Mouse (Mus musculus) MEL-GATA-1-ER (cell line): Measurements from ENCODE around the gene Ran.
"Not testable (repeated sequence)": the region's sequence is repeated elsewhere in the genome, so short reads cannot be mapped to it uniquely, and the experiment has no call there.

Experiments
- DNase-seq: peaks from one replicate; pipeline ENCODE4 v3.0.0-alpha.2; 2012; ENCODE audit warnings: low read depth; ENCODE audit errors: extremely low read depth

The Ran gene

DNA sequence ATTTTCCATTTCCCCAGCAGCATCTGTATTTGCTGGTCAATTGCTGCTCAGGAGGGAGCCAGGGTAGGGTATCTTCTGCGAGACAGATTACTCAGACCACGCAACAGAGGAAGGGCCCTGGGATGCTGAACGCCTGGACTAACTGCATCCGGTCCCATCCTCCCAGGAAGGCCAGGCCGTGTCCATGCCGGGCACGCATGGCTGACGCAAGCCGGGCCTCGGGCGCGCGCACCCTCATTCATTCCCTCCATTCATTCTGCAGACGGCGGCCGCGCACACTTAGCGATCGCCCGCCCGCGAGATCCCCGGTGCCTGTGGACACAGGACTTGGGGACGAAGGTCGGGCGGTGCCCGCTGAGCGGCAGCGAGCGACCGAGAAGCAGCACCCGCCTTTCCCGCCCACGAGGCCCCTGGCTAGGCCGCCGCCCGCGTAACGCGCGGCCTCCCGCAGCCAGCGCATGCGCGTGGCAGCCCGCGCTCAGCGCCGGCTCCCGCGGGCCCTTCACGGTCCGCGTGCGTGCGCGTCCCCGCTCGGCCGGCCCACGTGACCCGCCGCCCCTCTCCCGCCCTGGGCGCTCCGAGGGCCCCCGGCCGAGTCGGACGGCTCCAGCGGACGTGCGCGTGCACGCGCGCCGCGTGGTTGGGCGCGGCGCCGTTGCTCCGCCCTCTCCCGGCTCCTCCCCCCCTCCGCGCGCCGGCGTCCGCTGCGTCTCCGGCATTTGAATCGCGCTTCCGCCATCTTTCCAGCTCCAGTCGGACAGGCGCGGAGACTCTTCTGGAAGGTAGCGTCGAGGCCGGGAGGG, at the start of gene Ran:
Ran (plus strand) TSS at position 573 of the 803 bp plus-strand sequence.
- peak; percentile 68 for DNase-seq

DNA sequence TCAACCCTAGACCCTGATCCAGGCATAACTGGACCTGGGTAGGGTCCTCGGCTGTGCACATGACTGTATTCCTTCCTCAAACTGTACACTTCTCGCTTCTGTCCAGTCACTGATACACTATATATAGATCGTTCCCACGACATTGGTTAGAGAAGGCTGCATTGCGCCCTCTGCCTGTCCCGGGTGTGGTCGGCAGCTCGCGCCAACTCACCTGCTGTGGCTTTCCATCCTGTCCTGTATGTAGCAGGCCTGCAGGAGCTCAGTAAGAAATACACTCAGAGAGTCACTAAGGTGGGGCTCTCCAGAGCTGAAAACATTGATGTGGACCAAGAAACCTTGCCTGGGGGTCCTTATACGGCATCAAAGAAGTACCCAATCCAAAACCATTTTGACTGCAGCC, 49.0 kb upstream of the Ran start:
- DNase-seq, result no peak

DNA sequence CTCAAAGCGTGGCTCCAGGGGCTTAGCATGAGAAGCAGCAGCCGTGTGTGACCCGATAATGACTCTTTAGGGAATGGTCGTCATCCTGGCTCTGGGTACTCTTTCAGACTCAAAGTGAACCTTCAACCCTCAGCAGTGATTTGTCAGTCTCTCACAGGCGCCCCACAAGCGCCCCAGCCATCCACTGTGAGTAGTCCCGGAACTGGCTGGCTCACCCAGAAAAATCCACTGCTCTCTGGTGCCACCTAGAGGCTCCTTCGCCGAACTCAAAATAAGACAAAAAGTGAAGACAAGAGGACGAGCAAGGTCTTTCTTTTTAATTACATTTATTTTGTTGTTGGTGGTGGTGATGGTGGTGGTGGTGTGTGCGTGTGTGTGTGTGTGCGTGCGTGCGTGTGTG, 48.6 kb upstream of the Ran start:
- DNase-seq, result peak; percentile 22

DNA sequence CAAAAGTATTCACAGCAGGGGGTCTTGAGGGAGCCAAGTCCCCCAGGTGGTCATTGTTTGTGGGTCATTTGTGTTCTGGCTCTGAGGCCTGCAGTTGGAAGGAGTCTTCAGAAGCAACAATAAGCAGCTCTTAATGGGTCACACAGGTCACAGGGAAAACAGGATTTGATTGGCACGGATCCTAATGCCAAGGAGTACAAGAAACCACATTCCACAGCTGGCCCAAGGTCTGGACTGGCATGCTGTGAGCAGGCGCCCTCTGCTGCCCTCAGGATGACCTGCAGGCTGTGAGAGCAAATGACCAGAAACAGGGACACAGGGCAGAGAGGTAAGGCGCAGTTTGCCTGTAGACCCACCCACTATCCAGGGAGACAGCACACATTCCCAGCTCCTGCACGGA, 43.6 kb upstream of the Ran start:
- no peak for DNase-seq

DNA sequence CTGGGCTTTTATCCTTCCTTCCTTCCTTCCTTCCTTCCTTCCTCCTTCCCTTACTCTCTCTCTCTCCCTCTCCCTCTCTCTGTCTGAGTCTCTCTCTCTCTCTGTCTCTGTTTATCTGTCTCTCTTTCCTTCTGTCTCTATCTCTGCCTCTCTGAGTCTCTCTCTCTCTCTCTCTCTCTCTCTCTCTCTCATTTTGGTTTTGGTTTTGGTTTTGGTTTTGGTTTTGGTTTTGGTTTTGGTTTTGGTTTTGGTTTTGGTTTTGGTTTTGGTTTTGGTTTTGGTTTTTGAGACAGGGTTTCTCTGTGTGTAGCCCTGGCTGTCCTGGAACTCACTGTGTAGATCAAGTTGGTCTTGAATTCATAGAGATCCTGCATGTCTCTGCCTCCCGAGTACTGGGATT, 42.4 kb upstream of the Ran start:
- DNase-seq, result not testable (repeated sequence)

DNA sequence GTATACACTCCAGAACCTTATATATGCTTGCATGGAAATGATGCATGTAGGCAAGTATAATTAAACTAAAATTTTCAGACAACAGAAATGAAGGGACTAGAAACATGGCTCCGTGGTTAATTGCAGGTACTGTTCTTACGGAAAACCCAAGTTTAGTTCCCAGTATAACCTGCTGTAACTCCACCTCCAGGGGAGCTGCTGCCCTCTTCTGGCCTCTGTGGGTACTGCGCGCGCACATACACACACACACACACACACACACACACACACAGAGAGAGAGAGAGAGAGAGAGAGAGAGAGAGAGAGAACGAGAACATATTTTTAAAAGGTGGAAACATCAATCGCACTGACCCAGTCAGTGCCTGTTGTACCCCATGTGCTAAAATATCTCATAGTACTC, 40.9 kb upstream of the Ran start:
- no peak for DNase-seq

DNA sequence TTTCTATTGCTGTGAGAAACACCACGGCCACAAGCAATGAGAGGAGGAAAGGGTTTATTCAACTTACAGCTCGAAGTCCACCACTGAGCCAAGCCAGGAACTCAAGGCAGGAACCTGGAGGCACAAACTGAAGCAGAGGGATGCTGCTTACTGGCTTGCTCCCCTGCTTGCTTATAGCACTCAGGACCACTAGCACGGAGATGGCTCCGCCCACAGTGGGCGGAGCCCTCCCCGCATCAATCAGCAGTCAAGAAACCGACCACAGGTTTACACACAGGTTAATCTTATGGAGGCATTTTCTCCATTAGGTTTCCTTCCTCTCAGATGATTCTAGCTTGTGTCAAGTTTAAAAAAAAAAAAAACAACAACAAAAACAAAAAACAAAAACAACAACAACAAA, 39.0 kb upstream of the Ran start:
- DNase-seq, result no peak

DNA sequence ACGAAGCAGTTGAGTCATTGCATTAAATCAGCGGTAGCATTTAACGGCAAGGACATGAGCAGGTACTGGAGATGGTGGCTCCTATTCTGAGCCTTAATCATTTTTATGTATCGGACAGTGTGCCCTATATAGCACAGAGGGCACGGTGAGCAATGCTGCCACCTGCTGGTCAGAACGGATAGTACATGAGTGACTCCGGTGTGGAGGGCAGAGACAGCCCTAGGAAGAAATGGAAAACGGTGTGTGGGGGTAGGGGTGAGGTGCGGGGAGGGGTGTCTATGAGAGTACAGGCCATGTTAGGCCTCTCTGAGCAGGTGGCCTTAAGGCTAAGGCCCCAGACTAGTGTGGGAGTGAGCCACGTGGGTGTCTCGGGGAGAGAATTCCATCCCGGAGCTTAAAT, 38.3 kb upstream of the Ran start:
- no peak for DNase-seq

DNA sequence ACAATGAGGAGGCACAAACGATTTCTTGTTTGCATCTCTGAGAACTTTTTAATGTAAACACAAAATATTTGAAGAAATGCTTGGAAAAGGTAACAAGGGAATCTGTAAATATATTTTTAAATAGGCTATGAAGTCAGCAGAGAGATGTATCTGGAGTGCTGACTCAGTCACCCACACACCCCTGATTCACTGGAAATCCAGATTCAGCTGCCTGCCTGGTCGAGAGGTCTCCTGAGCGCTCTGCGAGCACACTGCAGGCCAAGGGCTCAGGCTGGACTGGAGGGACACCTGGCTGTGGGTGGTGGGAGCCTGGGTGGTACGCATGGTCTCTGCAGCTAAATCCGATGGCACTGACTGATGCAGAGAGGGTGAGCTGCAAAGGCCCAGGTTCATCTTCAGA, 35.3 kb upstream of the Ran start:
- no peak for DNase-seq

DNA sequence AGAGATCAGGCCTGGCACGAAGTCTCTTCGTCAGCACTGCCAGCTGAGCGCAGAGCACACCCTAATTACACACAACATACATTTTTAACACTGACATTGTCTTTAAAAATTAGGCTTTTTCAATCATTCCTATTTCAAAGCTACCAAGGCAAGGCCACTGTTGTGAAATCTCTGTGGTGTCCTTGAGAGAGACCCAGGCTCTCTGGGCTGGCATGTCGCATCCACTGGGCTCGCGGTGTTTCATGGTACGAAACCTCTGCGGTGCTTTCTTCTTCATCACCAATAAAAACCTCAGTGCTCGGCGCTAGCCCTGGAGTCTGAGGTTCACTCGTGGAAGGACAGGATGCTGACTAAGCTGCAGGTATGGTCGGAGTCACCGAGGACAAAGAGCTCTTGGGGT, 33.9 kb upstream of the Ran start:
- no peak for DNase-seq

DNA sequence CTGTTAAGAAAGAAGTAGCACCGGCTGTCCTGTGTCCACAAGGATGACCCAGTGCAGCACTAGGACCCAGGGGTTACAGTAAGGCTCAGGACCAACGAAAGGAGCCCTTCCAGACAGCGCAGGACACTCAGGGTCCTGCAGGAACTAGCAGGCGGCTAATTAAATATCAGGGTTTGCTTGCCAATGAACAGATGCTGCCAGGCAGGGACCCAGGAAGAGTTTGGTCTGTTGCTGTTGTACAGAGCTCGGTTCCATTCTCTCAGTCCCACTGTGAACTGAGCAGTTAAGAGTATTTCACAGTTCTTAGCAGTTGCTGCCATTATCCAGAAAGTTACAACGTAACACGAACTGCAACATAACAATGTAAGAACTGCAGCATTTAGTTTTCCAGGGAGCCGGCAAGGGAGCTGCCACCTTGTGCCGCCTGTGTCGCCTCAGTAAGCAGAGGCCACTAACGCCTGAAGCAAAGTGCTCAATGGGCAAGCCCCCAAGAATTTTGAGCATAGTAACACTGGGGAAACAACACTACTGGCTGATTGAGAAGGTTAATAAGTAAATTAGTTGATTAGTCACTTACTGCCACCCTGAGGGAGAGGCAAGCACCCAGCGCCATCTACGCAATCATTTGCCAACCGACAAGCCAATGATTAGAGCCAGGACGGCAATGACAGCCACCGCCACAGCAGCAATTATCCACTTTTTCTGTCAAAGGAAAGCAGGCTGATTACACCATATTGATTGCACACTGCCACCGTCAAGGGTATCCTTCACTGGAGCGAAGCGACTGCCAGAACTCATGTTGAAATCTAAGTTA, 32.5 kb upstream of the Ran start:
- DNase-seq, result no peak

DNA sequence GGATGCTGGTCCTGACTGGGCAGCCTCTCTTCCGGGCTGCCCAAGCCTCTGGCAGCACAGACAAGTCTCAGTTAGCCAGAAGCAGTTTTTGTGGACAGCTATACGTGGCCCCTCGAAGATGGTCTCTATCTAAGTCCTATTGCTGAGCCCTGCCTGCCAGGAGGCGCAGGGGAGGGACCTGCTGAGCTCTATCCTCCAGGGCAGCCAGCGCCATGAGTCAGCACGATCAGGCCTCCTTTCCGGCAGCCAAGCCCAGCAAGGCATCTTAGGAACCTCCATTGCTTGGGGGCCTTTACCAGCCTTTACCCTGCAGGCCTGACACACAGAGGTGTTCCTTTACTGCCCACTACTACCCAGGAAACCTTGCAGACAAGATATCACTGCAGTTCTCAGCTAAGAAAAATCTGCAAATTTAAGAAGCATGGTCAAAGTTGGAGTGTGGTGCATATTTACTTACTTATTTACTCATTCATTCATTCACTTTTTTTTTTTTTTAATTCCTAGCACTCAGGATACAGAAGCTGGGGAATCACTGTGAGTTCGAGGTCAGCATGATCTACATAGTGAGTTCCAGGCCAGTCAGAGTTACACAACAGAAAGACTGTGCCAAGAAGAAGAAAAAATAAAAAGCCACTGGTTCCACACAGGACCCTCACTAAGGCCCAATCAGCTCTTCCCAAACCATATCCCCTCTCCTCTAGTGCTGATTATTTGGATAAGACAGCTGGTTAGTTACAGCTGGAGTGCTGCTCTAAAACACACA, 19.0 kb upstream of the Ran start:
- DNase-seq, result no peak

DNA sequence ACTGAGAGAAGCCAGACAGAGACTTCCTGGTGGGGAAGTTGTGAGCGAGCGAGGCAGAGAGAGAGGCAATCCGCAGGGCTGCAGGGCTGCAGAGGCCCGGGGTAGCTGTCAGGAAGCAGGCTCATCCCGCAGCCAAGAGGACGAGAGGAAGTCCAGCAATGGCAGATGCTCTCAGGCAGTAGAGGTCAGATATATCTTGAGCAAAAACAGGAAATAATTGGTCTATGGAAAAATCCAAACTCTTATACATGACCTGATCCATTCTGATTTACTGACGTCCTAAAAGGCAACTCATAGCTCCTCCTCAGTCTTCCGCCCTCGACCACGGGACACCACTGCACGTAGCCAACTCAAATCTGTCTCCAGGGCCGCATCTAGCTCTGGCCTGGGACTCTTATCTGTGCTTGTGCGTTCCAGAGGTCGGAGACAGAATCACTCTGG, 17.3 kb upstream of the Ran start:
- no peak for DNase-seq

DNA sequence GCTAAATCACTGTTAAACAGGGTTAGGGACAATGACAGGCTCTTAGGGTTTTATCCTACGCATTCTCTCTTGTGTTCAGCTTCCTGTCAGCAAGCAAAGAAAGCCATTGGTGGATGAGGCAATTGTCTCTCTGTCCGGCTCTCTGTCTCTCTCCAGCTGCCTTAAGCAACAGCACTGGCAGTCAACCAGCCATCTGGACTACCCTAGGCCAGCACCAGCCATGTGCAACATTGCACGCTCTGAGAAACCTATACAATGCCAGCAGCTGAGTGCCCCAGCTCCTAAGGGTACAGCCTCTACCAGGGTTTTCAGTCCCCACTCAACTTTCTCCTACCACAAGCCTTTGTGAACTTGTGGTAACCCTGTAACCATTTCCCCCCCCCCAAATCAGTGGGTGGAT, 14.5 kb upstream of the Ran start:
- no peak for DNase-seq

DNA sequence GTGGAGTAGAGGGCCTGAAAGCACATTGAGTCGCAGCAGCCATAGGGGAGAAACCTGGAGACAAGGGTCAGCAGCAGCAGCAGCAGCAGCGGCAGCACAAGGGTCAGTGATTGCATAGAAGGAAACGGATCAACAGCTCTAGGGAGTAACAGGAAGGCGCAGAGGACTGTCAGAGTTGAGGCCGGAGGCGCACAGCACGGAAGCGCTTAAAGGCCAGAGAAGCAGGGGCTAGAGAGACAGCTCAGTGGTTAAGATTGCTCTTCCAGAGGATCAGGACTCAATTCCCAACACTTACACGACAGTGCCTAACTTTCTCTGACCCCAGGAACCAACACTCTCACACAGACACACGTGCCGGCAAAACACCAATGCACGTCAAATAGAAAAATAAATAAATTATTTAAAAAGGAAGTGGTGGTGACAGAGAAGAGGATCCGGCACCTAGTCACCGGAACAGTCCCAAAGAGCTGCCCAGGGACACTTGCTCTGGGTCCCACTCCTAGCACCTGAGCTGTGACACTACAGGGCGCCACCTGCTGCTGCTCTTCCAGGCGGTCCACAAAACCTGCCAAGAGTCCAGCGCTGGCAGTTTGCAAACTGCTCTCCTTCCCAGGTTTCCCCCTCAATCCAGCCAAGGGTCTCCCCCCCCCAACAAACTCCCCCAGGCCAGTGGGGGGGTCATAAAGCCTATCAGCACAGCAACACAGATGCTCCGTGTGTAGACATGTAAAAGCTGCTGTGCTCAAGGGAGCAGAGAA, 13.7 kb upstream of the Ran start:
- no peak for DNase-seq

DNA sequence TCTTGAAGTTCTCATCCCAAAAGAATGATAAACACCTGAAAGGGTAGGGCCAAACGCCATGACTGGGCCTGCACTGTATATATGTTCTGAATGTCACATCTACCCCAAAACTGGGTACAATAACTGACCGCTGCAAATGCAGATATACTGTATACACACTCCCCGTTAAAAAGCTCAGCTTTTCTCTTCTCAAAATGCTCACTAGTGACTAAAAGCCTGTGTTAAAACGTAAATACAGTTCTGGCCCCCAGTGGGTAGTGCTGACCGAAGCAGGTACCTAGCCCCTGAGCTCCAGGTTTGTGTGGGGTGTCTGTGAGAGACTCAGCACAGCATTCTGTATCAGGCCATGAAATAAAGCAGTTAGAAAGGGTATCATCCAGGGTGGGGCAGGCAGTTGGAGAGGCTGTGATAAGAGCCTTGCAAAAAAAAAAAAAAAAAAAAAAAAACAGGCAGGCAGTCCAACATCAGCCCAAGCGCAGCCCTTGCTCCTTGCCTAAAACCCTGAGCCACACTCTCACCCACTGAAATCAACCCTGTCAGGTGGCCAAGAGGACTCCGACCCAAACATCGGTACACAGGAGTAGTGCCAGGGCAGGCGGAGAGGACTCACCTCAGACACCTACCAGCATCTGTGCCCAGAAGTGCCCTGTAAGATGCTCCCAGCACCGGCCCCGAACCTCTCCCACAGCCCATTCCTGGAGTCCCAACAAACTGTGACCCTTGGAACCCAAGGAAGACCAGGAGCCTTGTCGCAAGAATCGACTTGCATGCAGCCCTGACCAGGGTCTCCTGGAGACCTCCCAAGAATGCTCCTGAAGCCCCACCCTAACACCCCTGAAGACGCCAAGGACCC, 12.5 kb upstream of the Ran start:
- peak; percentile 72 for DNase-seq

DNA sequence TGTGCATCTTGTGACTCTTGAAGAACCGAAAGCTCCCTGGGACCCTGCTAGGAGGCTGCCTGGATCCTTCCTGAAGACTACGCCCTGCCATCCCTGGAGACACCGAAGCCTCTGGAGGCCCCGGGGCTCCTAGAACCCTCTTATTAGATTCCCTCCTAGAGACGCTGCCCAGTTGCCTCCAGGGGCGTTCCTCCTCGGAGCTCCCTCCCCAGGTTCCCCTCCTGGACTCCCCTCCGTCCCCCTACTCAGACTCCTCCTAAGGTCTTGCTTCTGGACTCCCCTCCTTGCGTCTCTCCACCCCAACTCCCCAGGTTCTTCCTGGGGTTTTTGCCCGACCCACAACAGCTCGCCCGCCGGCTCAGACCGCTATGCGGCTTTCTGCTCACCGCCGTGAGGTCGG, 11.9 kb upstream of the Ran start:
- DNase-seq, result no peak

DNA sequence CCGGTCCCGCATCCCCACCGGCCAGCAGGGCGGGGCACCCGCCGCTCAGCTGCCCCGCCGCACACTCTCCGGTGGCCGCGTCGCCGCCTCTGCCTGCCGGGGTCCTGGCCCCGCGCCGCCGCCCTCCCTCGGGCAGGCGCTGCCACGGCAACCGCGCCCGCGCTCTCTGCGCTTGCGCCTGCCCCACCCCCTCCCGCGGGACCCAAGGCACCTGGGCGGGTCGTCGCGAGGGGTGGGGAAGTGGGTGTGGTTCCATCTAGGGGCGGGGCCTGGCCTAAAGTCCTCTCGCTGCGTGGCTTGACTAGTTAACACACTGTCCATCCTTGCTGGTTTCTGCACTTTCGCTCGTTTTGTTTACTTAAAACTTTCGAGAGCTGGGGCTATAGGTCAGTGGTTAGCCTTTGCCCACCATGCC, 11.4 kb upstream of the Ran start, which contains the start of gene Stx2:
Stx2 (minus strand) TSS at position 163 of the 415 bp plus-strand sequence.
- DNase-seq, result no peak

DNA sequence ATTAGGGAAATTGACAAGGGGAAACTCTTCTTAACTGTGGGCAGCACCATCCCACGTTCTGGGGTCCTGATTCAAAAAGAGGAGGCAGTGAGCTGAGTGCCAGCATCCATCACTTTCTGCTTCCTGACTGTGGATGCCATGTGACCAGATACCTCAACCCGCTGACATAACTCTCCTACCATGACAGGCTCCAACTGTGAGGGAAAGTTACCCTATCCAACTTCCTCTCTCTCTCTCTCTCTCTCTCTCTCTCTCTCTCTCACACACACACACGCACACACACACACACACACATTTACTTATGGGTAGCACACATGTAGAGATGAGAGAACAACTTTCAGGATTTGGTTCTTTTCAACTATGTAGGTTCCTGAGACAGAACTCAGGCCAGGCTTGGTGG, 10.3 kb upstream of the Ran start:
- no peak for DNase-seq

DNA sequence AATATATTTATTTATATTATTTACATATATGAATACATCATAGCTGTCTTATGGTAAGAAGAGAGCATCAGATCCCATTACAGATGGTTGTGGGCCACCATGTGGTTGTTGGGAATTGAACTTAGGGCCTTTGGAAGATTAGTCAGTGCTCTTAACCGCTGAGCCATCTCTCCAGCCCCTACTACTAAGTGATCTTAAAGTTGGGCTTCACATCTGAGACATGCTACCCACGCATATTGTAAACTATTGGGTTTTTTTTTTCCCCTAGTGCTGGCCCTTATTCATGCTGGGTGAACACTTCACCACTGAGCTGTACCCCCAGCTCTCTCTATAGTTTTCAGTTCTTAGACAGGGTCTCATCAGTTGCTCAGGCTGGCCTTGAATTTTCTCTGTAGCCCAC, 8.9 kb upstream of the Ran start:
- no peak for DNase-seq
